Mouse (Mus musculus) B cell, adult 67 days (primary cell): ENCODE results near the gene Ring1. TPM values are rescaled to one million over a fixed set of nuclear protein-coding genes. Genes with fewer than 3 reads are reported as not detected.

Experiments used
- total RNA-seq, 2 experiments: library from RNA; stranded (reverse); gene quantifications; 4 replicates each; pipeline ENCODE4 v1.2.4; 2023

Gene Ring1
- total RNA-seq, result 10 to 100 TPM; 35.8 to 40.6 TPM

GRCm38 (mm10) chr17:34024317-34024821, at the start of gene Ring1:
Gene Ring1 (minus strand): TSS chr17:34024680.

GRCm38 (mm10) chr17:34038878-34039561, 14.5 kb upstream of the Ring1 start, which contains the start of gene Col11a2:
Gene Col11a2 (plus strand): TSS chr17:34039437.

GRCm38 (mm10) chr17:34031465-34032173, 7.1 kb upstream of the Ring1 start, which contains the start of the genes Slc39a7 and Rxrb:
Gene Slc39a7 (minus strand): TSS chr17:34031682.
Gene Rxrb (plus strand): TSS chr17:34031812.

GRCm38 (mm10) chr17:34027656-34028223, 3.3 kb upstream of the Ring1 start, which contains the start of gene H2-Ke6:
Gene H2-Ke6 (minus strand): TSS chr17:34028060.

GRCm38 (mm10) chr17:34000150-34000537, 24.3 kb downstream of the Ring1 start, which contains the start of gene H2-K1:
Gene H2-K1 (minus strand): TSS chr17:34000347.

Other genes starting within 250 kb of the Ring1 start
- under 1 TPM in 1 of 2 experiments, not detected in 1; 0.15 TPM for gene Angptl4, start 242.8 kb downstream of the Ring1 start, total RNA-seq
- 1 to 10 TPM in 1 of 2 experiments, under 1 TPM in 1; 0.74 to 3.9 TPM for gene Kank3, start 214.2 kb downstream of the Ring1 start, total RNA-seq
- gene Rps28, start 200.1 kb downstream of the Ring1 start, total RNA-seq, result 1,000 to 10,000 TPM; 3,497 to 3,557 TPM
- gene Ndufa7, start 200.1 kb downstream of the Ring1 start, total RNA-seq, result 100 to 1,000 TPM; 143 to 152 TPM
- gene Cd320, start 181.6 kb downstream of the Ring1 start, total RNA-seq, result 1 to 10 TPM; 4.5 to 7.4 TPM
- not detected for gene Gm7029, start 150.8 kb downstream of the Ring1 start, total RNA-seq
- gene Kifc1, start 134.0 kb downstream of the Ring1 start, total RNA-seq, result 1 to 10 TPM; 3.7 to 4.7 TPM
- under 1 TPM; 0.74 to 0.96 TPM for gene Platr17, start 119.5 kb downstream of the Ring1 start, total RNA-seq
- gene Daxx, start 115.3 kb downstream of the Ring1 start, total RNA-seq, result 10 to 100 TPM; 56.7 to 66.7 TPM
- gene Tapbp, start 108.8 kb downstream of the Ring1 start, total RNA-seq, result 100 to 1,000 TPM; 452 to 506 TPM
- gene Zbtb22, start 108.8 kb downstream of the Ring1 start, total RNA-seq, result 10 to 100 TPM; 34.9 to 41.2 TPM
- 100 to 1,000 TPM; 191 to 196 TPM for gene Rgl2, start 95.1 kb downstream of the Ring1 start, total RNA-seq
- 10 to 100 TPM; 62.1 to 66.8 TPM for gene Pfdn6, start 84.3 kb downstream of the Ring1 start, total RNA-seq
- gene Wdr46, start 84.0 kb downstream of the Ring1 start, total RNA-seq, result 10 to 100 TPM; 40.2 to 41.2 TPM
- 1 to 10 TPM; 6.1 to 7.1 TPM for gene B3galt4, start 73.2 kb downstream of the Ring1 start, total RNA-seq
- 10 to 100 TPM; 95.0 to 95.1 TPM for gene Vps52, start 68.9 kb downstream of the Ring1 start, total RNA-seq
- gene Rps18, start 68.7 kb downstream of the Ring1 start, total RNA-seq, result 1,000 to 10,000 TPM; 1,402 to 1,461 TPM
- gene H2-K1, start 24.3 kb downstream of the Ring1 start, total RNA-seq, result 1,000 to 10,000 TPM; 2,757 to 2,769 TPM
- 100 to 1,000 TPM; 145 to 161 TPM for gene H2-Ke6, start 3.4 kb upstream of the Ring1 start, total RNA-seq
- gene Slc39a7, start 7.0 kb upstream of the Ring1 start, total RNA-seq, result 10 to 100 TPM; 81.1 to 92.0 TPM
- 100 to 1,000 TPM; 119 to 129 TPM for gene Rxrb, start 7.1 kb upstream of the Ring1 start, total RNA-seq
- gene Col11a2, start 14.8 kb upstream of the Ring1 start, total RNA-seq, result 1 to 10 TPM; 9.3 to 9.6 TPM
- gene H2-Oa, start 67.7 kb upstream of the Ring1 start, total RNA-seq, result 100 to 1,000 TPM; 208 to 232 TPM
- 100 to 1,000 TPM; 579 to 585 TPM for gene H2-DMa, start 94.9 kb upstream of the Ring1 start, total RNA-seq
- gene Brd2, start 98.0 kb upstream of the Ring1 start, total RNA-seq, result 100 to 1,000 TPM; 526 to 537 TPM
- gene H2-DMb2, start 118.6 kb upstream of the Ring1 start, total RNA-seq, result 1,000 to 10,000 TPM; 1,421 to 1,463 TPM
- 100 to 1,000 TPM; 605 to 615 TPM for gene H2-DMb1, start 128.4 kb upstream of the Ring1 start, total RNA-seq
- 100 to 1,000 TPM; 143 to 169 TPM for gene Tap1, start 162.9 kb upstream of the Ring1 start, total RNA-seq
- 100 to 1,000 TPM in 1 of 2 experiments, 10 to 100 TPM in 1; 96.9 to 120 TPM for gene Psmb9, start 163.1 kb upstream of the Ring1 start, total RNA-seq
- 100 to 1,000 TPM; 240 to 265 TPM for gene Psmb8, start 173.0 kb upstream of the Ring1 start, total RNA-seq
- 100 to 1,000 TPM; 125 to 140 TPM for gene Tap2, start 178.8 kb upstream of the Ring1 start, total RNA-seq
- 1,000 to 10,000 TPM; 1,014 to 1,076 TPM for gene H2-Ob, start 214.2 kb upstream of the Ring1 start, total RNA-seq
- 1,000 to 10,000 TPM; 6,321 to 6,441 TPM for gene H2-Ab1, start 233.0 kb upstream of the Ring1 start, total RNA-seq